Mouse (Mus musculus) cerebellum, adult 9-11 months (tissue): ENCODE measurements at regions not wholly inside any gene's neighbourhood (a gene's known extent, or its start where the extent isn't known, plus 50 kb on each side); places are given as distances from the start of the nearest gene placed in this dataset.

Experiments used
- DNase-seq: peaks from one replicate; pipeline ENCODE4 v3.0.0; 2022

- peak; percentile 17 for DNase-seq
Observed at GRCm38 (mm10) chr13:110814066-110814465, 419.2 kb downstream of the Plk2 start.

DNA sequence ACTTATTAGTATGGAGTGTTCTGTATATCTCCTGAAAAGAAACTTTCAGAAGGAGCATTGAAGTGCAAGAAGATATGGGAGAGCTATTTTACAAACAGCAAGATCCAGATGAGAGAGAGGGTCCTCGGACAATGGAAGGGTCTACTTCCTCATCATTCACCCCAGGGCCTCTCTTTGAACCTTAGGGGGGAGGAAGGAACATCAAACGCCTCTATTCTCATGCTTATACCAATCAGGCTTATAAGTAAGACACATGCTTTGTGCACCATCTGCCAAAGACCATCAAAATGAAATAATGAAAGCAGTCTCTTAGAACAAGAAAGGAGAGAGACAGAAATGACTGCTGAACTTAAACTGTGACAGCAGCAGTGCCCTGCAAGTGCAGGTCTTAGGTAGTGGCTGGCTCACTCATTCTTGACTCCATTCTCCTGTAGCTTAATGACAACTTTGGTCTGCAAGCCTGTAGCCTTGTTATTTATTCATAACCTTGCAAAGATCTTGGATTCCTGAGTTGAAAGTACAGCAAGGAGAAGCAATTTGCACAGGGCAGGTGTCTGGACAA is 424.5 kb downstream of the Plk2 start:
- DNase-seq: no peak

DNA sequence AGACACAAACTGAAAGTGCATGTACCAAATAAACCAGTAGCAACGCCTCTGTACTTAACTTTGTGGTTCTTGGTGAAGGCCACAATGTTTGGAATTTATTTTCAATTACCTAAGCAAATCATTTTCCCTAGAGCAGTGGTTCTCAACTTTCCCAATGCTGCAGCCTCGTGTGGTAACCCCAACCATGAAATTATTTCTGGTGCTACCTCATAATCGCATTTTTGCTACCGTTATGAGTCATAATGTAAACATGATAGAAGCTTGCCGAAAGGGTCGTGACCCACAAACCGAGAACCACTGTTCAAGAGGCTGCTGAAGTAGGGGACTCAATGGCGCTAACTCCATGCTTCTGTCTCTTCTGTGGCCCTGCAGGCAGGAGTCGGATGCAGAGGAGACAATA is 429.9 kb upstream of the Actbl2 start:
- DNase-seq: no peak

DNA sequence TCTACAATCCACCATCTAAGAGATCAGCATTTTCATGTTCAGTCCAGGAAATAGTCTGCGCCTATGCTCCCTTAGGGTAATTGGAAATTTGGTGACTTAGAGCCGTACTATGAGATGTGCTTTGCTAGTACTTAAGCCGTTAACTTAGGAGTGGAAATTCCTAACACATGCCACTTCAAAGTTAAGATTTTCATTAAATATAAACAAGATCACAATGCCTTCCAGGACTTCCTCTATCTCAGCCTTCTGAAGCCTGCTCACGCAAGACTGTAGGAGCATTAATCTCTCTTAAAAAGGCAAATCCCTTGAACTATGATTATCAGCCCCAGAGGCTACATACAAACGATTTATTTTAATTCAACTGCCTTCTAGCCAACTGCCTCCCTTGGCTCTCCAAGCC is 422.4 kb upstream of the Actbl2 start:
- DNase-seq: no peak

- DNase-seq: no peak
Observed at GRCm38 (mm10) chr13:110836936-110837335, 417.9 kb upstream of the Actbl2 start.

DNA sequence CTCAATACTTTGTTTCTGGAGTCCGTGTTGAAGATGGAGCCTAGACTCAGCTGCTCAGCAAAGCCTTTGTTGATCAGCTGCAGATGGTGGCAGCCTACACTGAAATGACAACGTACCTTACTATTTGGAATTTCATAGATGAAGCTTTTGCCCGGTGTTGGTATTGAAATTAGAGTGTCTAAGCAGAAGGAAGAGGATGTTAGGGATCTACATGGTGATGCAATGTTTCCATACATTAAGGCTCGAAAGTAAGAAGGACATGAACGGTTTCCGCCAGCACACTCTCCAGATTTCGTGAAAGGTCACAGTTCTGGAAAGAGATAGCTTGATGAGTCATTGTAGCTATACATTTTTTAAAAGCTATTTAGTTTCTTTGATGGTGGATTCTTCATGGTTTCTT is 412.9 kb upstream of the Actbl2 start:
- no peak for DNase-seq

- no peak for DNase-seq
Observed at GRCm38 (mm10) chr13:110845695-110846094, 409.1 kb upstream of the Actbl2 start.

DNA sequence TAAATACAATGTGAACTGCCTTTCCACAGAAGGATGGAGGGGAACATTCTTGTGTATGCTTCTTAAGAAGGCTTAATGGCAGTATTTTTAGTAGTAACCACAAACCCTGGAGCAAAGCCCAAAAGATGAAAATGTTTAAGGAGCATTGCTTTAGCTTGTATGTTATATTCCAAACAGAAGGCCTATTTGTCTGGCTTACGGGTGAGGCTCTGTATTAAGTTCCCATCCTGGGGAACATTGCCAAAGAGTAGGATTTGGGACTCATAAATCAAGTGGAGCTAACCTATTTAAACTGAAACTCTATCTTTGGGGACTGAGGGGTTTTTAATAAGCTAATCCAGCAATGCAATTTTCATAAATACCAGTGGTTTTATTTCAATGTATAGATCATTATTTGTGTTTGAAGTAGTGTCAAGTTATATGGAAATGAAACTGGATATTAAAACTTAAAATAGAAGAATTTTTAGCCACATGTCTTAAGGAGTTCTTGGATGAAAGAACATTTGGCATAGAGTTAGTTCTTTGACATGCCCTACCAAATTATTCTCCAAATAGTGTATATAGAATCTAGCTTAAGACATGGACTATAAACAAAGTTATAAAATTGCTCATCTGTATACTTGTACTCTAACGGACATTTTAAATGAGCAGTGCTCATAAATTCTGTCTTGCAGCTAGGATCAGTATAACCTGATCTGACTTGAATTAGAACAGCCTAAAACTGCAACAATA is 401.7 kb upstream of the Actbl2 start:
- DNase-seq: no peak

DNA sequence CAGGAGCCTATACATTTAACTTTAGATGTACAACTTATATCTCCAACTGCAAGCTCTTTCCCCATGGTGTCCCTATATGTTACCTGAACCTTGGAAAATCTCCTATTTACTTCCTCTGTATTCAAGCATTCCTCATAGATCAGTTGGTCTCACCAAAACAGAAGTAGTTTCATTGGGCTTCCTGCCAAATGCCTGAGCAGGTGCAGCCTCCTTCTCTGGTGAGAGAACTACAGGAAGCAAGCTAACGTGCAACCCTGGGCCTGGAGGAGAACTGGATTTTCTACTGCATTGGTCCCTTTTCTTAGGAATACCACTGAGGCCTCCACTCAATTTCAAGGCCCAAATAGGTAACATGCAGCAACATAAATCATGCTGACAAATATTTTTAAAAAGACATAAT is 400.6 kb upstream of the Actbl2 start:
- no peak for DNase-seq

DNA sequence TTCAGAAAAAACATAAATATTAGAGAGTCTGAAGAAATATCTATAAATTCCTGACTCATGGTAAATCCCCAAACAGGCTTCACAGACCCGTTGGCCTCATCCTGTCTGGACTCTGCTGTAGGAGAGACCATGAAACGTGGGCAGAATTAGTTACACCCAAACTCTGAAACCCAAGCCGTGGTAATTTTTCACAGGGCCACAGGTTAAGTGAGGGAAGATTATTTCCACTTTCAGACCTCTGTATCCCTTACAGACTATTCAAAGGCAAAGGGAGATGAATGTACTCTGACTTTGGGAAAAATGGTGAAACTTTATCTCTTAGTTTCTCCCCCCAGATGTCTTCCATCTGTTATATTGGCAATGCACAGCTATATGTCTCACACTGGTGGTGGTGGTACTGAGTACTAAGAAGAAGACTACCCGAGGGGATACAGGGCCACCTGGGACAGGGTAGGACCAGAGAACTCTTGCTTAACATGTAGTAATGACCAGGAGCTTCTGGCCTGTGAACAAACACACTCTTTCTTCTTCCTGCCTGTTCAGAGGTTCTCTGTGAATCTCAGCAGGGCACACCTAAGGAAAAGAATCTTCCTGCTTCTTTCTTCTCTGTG is 388.8 kb upstream of the Actbl2 start:
- DNase-seq: no peak

GRCm38 (mm10) chr13:110866713-110867112 is 388.1 kb upstream of the Actbl2 start:
- DNase-seq: no peak

DNA sequence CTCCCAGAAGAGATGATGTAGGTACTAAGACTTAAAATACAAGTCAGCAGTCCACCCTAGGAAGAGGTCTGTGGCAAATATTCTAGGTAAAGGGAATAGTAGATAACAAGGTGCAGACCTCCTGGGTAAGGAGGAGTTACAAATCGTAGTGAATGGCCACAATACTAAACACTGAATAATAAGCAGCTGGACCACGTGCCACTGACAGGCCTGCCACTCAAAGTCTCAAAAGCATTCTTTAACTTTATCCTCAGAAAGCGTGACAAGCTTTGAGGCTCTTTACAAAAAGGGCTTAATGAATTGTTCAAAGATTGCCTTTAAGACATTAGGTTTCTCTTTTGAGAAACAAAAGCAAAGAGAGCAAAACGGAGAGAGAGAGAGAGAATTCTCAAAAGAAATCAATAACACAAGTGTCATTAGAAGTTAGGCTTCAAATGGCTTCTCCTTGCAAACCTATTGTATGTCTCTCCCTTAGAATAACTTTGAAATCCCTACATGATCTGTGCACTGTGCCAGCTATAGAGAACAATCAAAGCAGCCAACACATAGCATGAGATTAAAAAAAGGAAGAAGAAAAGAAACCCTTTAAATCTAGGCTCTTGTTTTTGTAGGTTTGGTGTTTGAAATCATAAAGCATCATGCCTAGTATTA is 383.6 kb upstream of the Actbl2 start:
- no peak for DNase-seq

DNA sequence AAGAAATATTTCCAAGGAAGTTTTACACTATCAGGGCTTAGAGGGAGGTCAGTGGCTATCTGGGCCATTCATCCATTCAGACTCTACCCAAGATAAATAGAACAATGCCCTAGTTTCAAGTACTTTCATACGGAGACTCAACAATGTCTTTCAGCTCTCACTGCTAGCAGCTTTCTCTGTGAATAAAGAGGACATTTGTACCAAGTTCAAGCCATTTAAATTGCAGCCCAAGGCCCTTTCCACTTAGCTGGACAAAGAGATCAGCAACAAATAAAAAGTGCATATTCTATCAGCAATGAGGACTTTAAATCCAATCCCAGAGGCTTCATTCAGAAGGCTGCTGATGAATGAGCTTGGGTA is 383.1 kb upstream of the Actbl2 start:
- DNase-seq: no peak

DNA sequence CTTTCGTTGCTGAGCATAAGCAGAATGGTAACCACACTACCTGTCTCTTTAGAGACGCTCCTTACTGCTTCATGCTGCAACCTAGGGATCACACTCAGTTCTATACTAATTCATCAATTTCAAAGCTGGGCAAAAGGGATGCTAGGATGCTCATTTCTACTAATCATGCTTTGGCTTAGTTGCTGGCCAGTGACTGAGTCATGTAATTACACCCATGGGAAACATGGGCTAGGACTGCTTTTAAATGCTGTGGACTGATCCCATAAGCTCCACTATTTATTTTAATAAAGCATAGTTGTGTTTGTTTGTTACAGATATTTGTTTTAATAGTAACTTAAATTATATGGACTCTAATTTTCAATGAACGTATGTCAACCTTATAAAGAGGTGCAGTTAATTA is 373.2 kb upstream of the Actbl2 start:
- no peak for DNase-seq

GRCm38 (mm10) chr13:110882173-110882572 is 372.6 kb upstream of the Actbl2 start:
- no peak for DNase-seq

DNA sequence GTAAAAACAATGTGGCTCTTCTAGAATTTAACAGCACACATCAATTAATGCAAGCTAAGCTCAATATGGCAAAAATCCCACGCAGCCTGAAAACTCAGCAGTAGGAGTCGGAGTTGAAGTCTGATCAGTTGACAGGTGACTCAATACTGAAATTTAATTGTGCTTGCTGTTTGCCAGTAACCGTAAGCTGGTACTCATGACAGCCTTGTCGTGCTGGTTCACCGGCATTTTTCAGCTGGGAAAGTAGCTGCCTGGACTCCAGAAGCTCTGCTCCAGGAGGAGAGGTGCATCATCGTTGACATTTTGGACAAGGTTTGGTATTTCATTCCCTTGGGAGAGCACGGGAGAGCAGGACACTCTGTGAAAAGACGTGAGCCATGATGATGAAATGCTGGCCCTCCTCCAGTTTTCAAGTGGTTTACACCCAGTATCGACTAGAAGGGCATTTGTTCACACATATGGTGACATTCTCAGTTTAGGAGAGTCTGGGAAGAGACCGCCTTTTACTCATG is 372.1 kb upstream of the Actbl2 start:
- DNase-seq: no peak

GRCm38 (mm10) chr13:110893909-110894308 is 360.9 kb upstream of the Actbl2 start:
- DNase-seq: no peak

DNA sequence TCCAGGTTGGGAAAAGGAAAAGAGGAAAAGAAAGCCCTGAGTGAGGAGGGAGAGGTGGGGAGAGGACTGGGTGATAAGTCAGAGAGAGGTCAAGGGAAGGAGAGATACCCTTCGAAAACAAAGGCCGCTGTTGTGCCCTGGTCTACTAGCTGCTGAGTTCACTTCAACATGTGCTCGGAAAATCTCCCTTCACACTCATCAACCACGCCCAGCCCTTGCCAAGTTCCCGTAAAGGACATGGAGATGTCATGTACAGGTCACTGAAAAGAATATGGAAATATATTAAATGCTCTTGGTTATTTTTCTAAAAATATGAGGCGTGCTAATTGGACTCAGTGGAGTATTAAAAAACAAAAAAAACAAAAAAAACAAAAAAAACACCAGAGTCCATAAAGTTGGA is 359.5 kb upstream of the Actbl2 start:
- DNase-seq: no peak

DNA sequence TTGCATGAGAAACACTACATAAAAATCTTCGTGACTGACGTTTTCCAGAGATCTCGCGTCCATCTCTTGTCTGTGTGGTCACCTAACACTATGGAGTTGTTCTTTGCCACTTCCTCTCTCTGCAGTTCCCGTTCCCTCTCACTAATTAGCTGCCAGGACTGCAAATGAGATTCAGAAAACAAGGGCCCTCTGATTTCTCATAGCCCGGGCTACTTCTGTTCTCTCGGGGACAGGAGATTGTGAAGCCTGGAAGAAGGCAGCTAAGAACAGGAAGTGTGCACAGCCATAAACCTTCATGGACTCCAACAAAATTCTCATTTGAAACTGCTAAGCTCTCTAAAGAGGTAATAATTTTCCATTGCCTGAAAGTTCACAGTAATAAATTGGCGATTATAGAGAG is 358.9 kb upstream of the Actbl2 start:
- no peak for DNase-seq

GRCm38 (mm10) chr13:110897621-110898020 is 357.2 kb upstream of the Actbl2 start:
- no peak for DNase-seq

DNA sequence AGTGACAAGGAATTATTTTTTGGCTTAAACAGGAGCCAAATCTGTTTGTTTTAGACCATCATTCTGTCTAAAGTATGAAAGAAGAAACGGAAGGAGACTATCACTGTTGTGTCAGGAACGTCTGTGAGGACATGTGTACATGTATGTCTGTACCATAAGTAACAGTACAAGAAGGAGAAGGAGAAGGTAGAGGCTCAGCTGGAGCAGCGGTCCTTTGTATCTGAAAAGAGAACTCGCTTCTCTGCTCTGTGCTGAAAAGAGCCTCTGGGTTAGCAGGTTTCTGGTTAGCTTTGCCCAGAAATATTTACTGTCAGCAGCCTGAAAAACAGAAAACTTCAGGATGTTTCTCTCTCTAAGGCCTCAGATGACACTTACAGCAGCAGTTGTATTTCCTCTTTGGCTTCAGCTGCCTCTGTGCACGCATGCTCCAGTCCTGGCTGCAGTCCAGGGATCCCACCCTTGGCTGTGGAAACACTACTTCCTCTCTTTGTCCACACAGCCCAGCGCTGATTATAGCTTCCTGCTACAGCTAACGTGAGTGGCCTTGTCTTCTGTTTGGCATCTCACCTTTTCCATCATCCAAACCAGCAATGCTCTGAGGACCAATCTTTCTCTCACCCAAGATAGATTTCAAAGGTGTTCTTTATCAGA is 351.7 kb upstream of the Actbl2 start:
- no peak for DNase-seq

- DNase-seq: no peak
Observed at GRCm38 (mm10) chr13:110907319-110907955, 347.4 kb upstream of the Actbl2 start.

DNA sequence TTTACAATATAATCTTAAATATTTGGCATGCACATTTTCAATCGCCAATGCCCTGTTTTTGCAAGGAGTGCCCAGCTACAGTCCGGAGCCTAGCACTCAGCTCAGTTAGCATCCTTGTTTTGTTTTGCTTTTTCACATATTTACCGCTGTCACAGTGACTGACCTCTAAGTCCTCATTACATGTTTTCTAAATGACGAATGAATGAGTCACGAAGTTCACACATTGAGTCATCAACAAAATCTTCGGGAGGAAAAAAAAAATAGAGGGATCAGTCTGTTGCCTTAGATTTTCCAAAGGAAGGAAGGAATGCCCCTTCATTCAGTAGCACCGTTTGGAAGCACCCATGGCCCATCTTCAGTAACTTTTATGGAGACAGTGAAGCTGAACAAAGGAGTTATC is 342.9 kb upstream of the Actbl2 start:
- no peak for DNase-seq
